Mouse (Mus musculus) bone marrow, adult 2 months (tissue): ENCODE results near the gene Sycp2l. TPM values are rescaled to one million over a fixed set of nuclear protein-coding genes. Genes with fewer than 3 reads are reported as not detected.
"Not testable (repeated sequence)": the region's sequence is repeated elsewhere in the genome, so short reads cannot be mapped to it uniquely, and the experiment has no call there.

Source experiments
- H3K27ac ChIP-seq: fragments of 200-500 bp; 2 replicates; pipeline ENCODE4 v1.5.1; 2012; ENCODE audit warnings: low read depth, mild to moderate bottlenecking, control low read depth, inconsistent platforms, low read length; ENCODE audit not compliant: control insufficient read depth, poor library complexity, insufficient read depth
- H3K4me1 ChIP-seq: fragments of 200-500 bp; 2 replicates; pipeline ENCODE4 v1.6.1; 2011; ENCODE audit warnings: low read length; ENCODE audit not compliant: control insufficient read depth, insufficient read depth
- H3K4me3 ChIP-seq: fragments of 200-500 bp; replicated peaks from 2 replicates; pipeline ENCODE3; 2011; ENCODE audit warnings: mild to moderate bottlenecking, low read depth, low read length, control low read depth; ENCODE audit not compliant: control insufficient read depth
- CTCF ChIP-seq: fragments of 200-500 bp; IDR thresholded peaks from 2 replicates; pipeline ENCODE4 v1.5.1; 2011; ENCODE audit warnings: low read length, control low read depth; ENCODE audit not compliant: control insufficient read depth, insufficient read depth
- POLR2A ChIP-seq: fragments of 200-500 bp; IDR thresholded peaks from 2 replicates; pipeline ENCODE4 v1.6.1; 2011; ENCODE audit warnings: low read depth, mild to moderate bottlenecking, control low read depth, low read length, borderline replicate concordance; ENCODE audit not compliant: control insufficient read depth
- WGBS: fragments of 180-500 bp; shearing (Covaris S2); methylation state at CpG from one replicate; pipeline ENCODE4 v1.1.7; 2018; 5-methylcytosine and 5-hydroxymethylcytosine counted together
- polyA plus RNA-seq: library from polyadenylated mRNA; stranded (reverse); fragments of >200 nt; gene quantifications from 2 replicates; pipeline ENCODE4 v1.2.4, GENCODE M21; 2011; ENCODE audit warnings: low replicate concordance; ENCODE audit not compliant: missing spikeins, insufficient read depth, insufficient read length

The Sycp2l gene
- polyA plus RNA-seq, 1 experiment: not detected

DNA sequence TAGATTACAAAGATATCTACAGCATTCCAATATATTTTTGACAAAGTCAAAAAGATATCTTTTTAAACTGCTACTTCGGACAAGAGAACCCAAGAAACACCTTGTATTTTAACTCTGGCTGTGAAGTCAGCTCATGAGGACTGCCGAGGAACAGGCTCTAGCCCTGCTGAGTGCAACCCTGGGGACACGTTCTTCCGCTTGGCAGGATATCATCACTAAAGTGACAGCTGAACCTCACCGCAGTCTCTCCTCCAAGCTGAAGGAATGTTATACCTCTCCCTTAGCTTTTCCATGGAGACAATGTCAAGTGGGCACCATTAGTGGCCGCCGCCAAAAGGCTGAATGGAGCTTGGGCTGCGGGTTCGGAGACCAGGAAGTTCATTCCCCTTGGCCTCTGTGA, 89.6 kb downstream of the Sycp2l start:
- TF ChIP-seq POLR2A (no peak), CTCF (no peak)
- WGBS: 82% methylated on average over 9 of the region's 9 CpGs
- H3K4me1 ChIP-seq: no peaks in the 10 kb centered on the region
- no peak overlapping the region for H3K4me3 ChIP-seq
- H3K27ac ChIP-seq: no peak overlapping the region

DNA sequence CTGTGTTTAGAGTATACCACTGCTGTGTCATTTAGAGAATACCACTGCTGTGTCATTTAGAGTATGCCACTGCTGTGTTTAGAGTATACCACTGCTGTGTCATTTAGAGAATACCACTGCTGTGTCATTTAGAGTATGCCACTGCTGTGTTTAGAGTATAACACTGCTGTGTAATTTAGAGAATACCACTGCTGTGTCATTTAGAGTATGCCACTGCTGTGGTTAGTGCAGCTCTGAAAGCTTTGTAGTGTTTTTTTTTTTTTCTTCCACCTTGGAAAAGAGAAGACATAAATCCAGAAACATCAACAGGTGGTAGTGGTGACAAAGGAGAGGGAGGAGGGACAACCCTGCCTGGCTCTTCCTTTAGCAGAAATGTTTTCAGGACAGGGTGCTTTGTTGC, 91.5 kb downstream of the Sycp2l start:
- H3K27ac ChIP-seq, H3K4me1 ChIP-seq, H3K4me3 ChIP-seq: not testable (repeated sequence)

DNA sequence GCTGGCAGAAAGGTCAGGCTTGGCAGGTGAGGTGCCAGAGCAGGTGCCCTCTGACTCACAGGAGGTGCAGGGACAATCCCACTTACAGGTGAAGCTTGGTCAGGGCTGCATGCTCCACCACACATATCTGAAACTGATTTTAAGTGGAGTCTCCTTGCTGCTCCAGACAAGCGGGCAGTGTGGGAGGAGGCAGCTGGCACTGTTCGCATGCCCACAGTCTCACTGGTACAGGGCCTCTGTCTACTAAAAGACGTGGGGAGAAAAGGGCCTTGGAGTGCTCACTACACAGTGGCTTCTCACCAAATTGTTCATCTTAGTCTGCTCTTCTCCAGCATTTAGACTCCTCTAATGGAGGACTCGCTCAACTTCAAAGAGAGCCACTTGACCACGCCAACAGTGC, 92.1 kb downstream of the Sycp2l start:
- 81% methylated on average over 5 of the region's 5 CpGs for WGBS
- no peaks in the 10 kb centered on the region for H3K4me1 ChIP-seq
- no peak for TF ChIP-seq POLR2A
- no peak for TF ChIP-seq CTCF
- no peak overlapping the region for H3K4me3 ChIP-seq
- no peak overlapping the region for H3K27ac ChIP-seq

DNA sequence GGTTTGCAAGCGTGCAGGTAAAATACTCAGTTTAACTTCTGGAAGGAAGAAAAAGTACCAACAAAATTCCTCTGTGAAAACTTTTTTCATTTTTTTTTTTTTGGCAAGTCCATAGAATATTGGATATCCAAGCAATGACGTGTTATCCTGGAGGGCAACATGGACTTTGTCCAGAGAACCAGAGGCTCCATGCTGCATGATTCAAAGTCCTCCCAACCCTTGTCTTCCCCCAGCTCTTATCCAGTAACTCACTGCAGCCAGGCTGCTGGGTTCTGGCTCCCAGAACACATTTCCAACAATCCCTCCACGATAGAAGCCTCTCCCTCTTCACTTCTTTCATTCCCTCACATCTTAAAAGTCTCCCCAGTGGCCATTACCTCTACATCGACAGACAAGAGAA, 97.2 kb downstream of the Sycp2l start:
- no peak overlapping the region for H3K4me3 ChIP-seq
- no peaks in the 10 kb centered on the region for H3K4me1 ChIP-seq
- H3K27ac ChIP-seq: no peak overlapping the region
- no peak for TF ChIP-seq POLR2A
- no peak for TF ChIP-seq CTCF
- WGBS: 76% methylated on average over 4 of the region's 4 CpGs

DNA sequence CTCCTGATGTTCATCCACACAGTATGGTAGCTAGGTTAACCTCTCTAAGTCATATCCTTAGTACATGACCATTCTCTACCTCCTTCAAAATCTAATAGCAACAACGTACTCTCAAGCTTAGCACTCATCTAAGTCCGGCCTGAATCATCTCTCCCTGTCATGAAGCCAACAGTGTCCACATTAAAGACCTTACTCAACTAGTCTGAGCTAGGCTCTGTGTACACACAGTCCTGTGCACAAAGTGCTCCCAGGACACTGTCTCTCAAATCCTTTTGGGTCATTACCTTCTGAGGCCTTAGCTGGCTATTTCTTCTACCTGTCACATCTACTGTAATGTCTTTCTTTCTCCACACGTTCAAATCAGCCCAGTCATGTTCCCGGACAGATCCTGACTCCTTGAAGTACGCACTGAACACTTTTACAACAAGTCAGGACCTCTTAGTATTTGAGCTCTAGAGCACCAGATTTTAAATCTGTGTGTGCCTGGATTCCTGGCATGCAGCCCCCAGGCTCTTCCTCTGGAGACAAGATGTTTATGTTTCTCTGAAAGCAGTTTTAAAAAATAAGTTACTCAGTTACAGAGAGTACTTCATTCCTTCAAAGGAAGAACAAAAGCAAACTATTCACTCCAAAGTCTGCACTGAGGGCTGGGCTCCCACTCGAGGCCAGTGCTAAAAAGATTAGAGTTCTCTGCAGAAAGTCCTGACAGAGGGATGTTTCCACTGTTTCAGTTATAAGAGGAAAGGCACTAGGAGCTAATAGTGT, 98.6 kb downstream of the Sycp2l start:
- Histone ChIP-seq H3K27ac (no peak overlapping the region), H3K4me1 (no peaks in the 10 kb centered on the region), H3K4me3 (no peak overlapping the region)
- 72% methylated on average over 6 of the region's 6 CpGs for WGBS
- TF ChIP-seq CTCF: no peak
- no peak for TF ChIP-seq POLR2A

DNA sequence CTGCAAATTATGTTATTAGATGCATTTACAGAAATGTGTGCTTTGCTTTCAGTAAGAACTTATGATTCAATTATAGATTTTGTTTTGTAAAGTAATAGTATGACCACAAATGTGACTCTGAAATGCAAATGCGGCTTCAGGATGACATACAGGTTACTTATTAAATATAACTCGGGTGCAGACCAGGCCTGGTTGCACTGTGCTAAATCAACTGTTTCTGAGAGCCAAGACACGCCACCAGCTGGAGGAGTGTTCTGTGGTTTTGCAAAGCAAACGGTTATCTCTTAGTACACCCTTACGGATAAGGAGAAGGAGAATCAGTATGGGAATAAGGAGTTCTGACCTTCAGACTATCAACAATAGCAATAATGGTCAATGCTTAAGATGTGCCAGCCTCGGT, 101.6 kb downstream of the Sycp2l start:
- H3K4me1 ChIP-seq: no peaks in the 10 kb centered on the region
- no peak overlapping the region for H3K4me3 ChIP-seq
- no peak overlapping the region for H3K27ac ChIP-seq
- 64% methylated on average over 6 of the region's 6 CpGs for WGBS
- TF ChIP-seq POLR2A (no peak), CTCF (no peak)

- 75% methylated on average over 3 of the region's 3 CpGs for WGBS
- Histone ChIP-seq H3K4me1 (no peaks in the 10 kb centered on the region), H3K4me3 (no peak overlapping the region), H3K27ac (no peak overlapping the region)
- TF ChIP-seq CTCF (no peak), POLR2A (no peak)
Measured at GRCm38 (mm10) chr13:41216236-41216635, 102.1 kb downstream of the Sycp2l start.

DNA sequence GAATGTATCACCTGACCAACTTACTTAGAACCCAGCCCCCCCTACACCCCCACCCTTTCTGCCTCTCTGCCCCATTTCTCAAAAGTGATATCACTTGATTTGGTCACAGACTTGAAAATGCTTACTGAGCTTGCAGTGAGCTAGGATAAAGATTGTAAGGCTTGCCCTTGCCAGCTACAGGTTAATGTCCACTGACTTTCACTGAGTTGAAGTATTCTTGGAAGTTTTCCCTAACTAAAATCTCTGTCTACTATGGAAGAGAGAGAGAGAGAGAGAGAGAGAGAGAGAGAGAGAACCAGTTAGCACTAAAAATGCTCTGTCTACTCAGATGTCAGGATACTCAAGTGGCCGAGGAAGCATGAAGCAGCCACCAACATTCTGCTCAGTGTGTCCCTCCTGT, 104.9 kb downstream of the Sycp2l start:
- no peaks in the 10 kb centered on the region for H3K4me1 ChIP-seq
- no peak overlapping the region for H3K4me3 ChIP-seq
- no peak for TF ChIP-seq POLR2A
- 57% methylated on average over 1 of the region's 1 CpGs for WGBS
- no peak overlapping the region for H3K27ac ChIP-seq

GRCm38 (mm10) chr13:41219687-41220303, 105.7 kb downstream of the Sycp2l start:
- H3K4me3 ChIP-seq: no peak overlapping the region
- TF ChIP-seq CTCF (0 out of 2 replicates have a peak, but pooled peaks have one; percentile 3), POLR2A (no peak)
- 6% methylated on average over 39 of the region's 39 CpGs for WGBS
- no peaks in the 10 kb centered on the region for H3K4me1 ChIP-seq
- no peak overlapping the region for H3K27ac ChIP-seq
